Mouse (Mus musculus): ENCODE data around the gene Utrn. TPM values are rescaled to one million over a fixed set of nuclear protein-coding genes. Genes with fewer than 3 reads are reported as not detected.

Gene Utrn
- polyA plus RNA-seq, 1 experiment, result 104 TPM

GRCm38 (mm10) chr10:12554090-12554718 is 315.0 kb downstream of the Utrn start:
- TF ChIP-seq POLR2A (IDR thresholded peaks at IDR 0.05; ENCODE audit: low read depth, low read length) (no peak), CTCF (IDR thresholded peaks at IDR 0.05; ENCODE audit: borderline replicate concordance, insufficient read depth, low read length) (no peak)
- no peak overlapping the region for H3K4me3 ChIP-seq (ENCODE audit: insufficient read depth, low read length)
- no peak overlapping the region for H3K27ac ChIP-seq (ENCODE audit: insufficient read depth, low read length)
- H3K4me1 ChIP-seq (ENCODE audit: control insufficient read depth, insufficient read depth, low read length), result no peaks in the 10 kb centered on the region

GRCm38 (mm10) chr10:12552890-12553278 is 316.3 kb downstream of the Utrn start:
- TF ChIP-seq POLR2A (IDR thresholded peaks at IDR 0.05; ENCODE audit: low read depth, low read length), result no peak
- no peak for TF ChIP-seq CTCF (IDR thresholded peaks at IDR 0.05; ENCODE audit: borderline replicate concordance, insufficient read depth, low read length)
- H3K4me3 ChIP-seq (ENCODE audit: insufficient read depth, low read length), result no peak overlapping the region
- H3K27ac ChIP-seq (ENCODE audit: insufficient read depth, low read length), result no peak overlapping the region
- H3K4me1 ChIP-seq (ENCODE audit: control insufficient read depth, insufficient read depth, low read length), result no peaks in the 10 kb centered on the region

DNA sequence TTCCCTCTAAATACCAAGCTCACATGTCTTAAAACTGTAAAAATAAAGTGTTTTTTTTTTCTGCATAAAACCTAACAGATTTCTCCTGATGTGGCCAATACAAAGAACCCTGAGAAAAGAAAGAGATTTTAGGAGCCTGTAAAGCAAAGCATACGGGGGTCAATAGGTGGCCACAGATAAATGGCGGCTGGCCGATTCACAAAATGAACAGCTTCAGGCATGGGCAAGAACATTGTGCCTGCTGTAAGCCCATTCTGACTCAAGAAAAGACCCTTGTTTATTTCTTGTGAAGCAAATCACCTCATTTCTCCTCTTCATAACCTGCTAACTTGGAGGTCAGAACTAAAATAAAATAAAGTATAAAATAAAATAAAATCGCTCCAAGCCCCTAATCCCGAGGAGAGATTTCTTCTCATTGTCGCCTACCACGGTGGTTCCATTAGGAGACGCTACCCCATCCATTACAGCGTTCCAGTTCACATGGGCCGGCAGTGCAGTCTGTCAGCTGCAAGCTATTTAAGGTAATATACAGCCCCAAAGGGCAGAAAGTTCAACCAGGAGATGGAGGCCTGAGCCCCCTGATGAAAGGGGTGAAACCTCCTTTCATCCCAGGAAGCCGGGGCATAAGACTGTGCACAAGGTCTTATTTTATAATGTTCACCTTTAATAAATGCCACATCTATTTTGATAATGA is 316.8 kb downstream of the Utrn start:
- Histone ChIP-seq H3K4me1 (ENCODE audit: control insufficient read depth, insufficient read depth, low read length) (no peaks in the 10 kb centered on the region), H3K4me3 (ENCODE audit: insufficient read depth, low read length) (no peak overlapping the region), H3K27ac (ENCODE audit: insufficient read depth, low read length) (no peak overlapping the region)
- no peak for TF ChIP-seq CTCF (IDR thresholded peaks at IDR 0.05; ENCODE audit: borderline replicate concordance, insufficient read depth, low read length)
- no peak for TF ChIP-seq POLR2A (IDR thresholded peaks at IDR 0.05; ENCODE audit: low read depth, low read length)

DNA sequence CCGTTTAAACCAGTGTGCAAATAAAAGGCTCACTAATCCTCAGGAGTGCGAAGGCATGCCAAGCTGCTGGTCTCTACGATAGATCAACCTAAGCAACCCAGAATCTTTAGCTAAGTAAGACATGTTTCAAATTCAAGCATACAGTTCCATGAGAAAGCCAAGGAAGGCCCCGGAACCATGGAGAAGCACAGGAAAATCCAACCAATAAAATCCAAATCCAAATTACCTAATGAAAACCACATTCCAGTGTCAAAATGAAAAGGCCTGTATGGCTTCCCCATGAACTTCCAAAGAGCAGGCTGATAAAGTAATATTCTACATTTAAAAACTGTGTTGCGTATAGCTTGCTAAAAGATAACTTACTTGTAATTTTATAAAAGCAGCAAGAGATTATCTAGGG is 317.4 kb downstream of the Utrn start:
- TF ChIP-seq POLR2A (IDR thresholded peaks at IDR 0.05; ENCODE audit: low read depth, low read length), result no peak
- TF ChIP-seq CTCF (IDR thresholded peaks at IDR 0.05; ENCODE audit: borderline replicate concordance, insufficient read depth, low read length), result no peak
- Histone ChIP-seq H3K4me1 (ENCODE audit: control insufficient read depth, insufficient read depth, low read length) (no peaks in the 10 kb centered on the region), H3K27ac (ENCODE audit: insufficient read depth, low read length) (no peak overlapping the region), H3K4me3 (ENCODE audit: insufficient read depth, low read length) (no peak overlapping the region)

DNA sequence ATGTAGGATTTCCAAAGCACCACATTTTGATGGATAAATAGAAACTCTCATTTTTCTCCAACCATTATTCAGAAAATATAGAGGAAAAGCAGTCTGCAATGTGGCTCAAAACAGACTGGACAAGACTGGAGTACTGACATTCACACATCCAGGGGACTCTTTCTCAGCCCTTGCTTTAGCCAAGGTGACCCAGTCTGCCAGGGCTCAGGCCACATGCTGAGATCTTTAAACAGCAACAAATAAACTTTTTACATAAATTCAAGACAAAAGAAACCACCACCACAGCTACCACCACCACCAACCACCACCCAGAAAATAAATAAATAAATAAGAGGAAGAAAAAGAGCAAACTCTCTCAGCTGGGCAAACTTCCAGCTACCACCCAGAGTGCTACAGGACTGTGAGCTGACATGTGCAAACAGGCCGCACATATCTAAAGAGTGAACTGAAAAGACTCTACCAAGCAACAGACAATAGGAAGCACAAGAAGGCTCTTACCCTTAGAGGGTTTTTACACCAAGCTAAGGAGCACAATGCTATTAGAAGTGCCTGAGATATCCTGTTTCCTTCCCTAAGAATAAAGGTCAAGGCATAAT is 319.1 kb downstream of the Utrn start:
- H3K4me1 ChIP-seq (ENCODE audit: control insufficient read depth, insufficient read depth, low read length), result no peaks in the 10 kb centered on the region
- no peak overlapping the region for H3K27ac ChIP-seq (ENCODE audit: insufficient read depth, low read length)
- no peak for TF ChIP-seq CTCF (IDR thresholded peaks at IDR 0.05; ENCODE audit: borderline replicate concordance, insufficient read depth, low read length)
- no peak for TF ChIP-seq POLR2A (IDR thresholded peaks at IDR 0.05; ENCODE audit: low read depth, low read length)
- H3K4me3 ChIP-seq (ENCODE audit: insufficient read depth, low read length), result no peak overlapping the region

DNA sequence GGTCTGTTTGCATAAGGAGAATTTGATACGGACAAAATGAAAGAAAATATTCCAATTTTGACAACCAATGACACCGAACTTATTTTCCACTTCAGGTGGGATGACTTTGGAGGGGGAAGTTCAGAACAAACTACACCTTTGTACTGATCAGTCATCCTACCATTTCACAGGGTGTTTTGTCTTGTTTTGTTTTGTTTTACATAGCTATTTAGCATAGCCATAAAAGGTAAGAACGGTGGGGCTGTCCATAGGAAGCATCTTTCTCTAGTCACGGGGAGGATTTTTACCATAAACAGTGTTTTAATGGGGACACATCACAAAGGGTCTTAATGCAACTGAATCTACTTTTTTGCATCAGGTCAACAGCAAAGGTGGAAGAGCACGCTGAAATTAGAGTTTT is 319.9 kb downstream of the Utrn start:
- no peak overlapping the region for H3K4me3 ChIP-seq (ENCODE audit: insufficient read depth, low read length)
- no peak overlapping the region for H3K27ac ChIP-seq (ENCODE audit: insufficient read depth, low read length)
- TF ChIP-seq POLR2A (IDR thresholded peaks at IDR 0.05; ENCODE audit: low read depth, low read length), result no peak
- no peak for TF ChIP-seq CTCF (IDR thresholded peaks at IDR 0.05; ENCODE audit: borderline replicate concordance, insufficient read depth, low read length)
- no peaks in the 10 kb centered on the region for H3K4me1 ChIP-seq (ENCODE audit: control insufficient read depth, insufficient read depth, low read length)

DNA sequence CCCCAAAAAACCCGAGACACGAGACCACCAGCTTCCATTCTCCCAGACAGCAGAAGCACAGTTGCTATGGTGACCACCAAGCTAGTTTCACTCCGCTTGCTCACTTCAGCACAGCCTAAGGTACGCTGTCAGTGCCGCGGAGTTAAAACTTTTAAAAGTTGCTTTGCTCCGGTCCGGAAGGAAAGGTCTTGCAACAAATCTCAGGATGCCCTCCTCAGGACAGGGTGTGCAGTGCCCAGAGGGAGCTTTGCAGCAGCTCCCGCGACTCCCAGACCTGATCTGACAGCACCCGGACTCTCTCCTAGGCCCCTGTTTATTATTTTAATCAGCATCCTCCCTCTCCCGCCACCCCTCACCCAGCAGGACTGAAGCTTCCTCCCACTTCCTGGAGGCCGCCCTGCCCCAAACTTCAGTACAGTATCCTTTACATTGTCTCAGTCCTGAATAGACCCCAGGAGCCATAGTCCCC is 320.5 kb downstream of the Utrn start:
- H3K27ac ChIP-seq (ENCODE audit: insufficient read depth, low read length), result no peak overlapping the region

DNA sequence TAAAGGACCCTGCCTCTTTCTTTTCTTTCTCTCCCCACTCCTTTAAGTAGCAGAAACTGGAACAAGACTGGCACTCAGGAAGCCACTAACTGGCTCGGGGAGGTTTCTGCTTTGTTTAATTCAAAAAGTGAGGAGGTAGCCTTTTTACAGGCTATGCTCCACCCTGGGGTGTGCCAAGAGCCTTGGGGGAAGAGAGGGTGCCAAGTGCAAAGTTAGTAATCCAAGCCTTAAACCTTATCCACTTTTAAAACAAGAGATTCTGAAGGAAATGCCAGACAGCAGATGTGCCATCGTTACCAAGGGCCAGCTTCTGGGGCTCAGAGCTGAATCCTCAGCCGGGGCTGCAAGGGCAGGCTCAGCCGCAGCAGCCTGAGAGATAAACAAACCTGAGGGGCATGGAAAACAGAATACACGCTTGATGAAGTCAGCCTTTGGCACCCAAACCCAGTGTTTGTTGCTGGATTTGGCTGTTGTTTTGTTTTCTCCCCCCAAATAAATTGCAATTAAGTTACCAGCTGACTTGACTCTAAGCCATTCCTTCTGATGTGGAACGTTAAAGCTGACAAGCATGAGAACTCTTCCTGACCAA is 322.0 kb downstream of the Utrn start:
- Histone ChIP-seq H3K4me1 (ENCODE audit: control insufficient read depth, insufficient read depth, low read length) (no peaks in the 10 kb centered on the region), H3K27ac (ENCODE audit: insufficient read depth, low read length) (no peak overlapping the region), H3K4me3 (ENCODE audit: insufficient read depth, low read length) (no peak overlapping the region)
- TF ChIP-seq CTCF (IDR thresholded peaks at IDR 0.05; ENCODE audit: borderline replicate concordance, insufficient read depth, low read length) (no peak), POLR2A (IDR thresholded peaks at IDR 0.05; ENCODE audit: low read depth, low read length) (no peak)

More for the DNA sequence above, 320.5 kb downstream of the Utrn start:
- Histone ChIP-seq H3K4me1 (ENCODE audit: control insufficient read depth, insufficient read depth, low read length) (no peaks in the 10 kb centered on the region), H3K4me3 (ENCODE audit: insufficient read depth, low read length) (peak overlapping the region; percentile 16)
- no peak for TF ChIP-seq POLR2A (IDR thresholded peaks at IDR 0.05; ENCODE audit: low read depth, low read length)
- no peak for TF ChIP-seq CTCF (IDR thresholded peaks at IDR 0.05; ENCODE audit: borderline replicate concordance, insufficient read depth, low read length)

DNA sequence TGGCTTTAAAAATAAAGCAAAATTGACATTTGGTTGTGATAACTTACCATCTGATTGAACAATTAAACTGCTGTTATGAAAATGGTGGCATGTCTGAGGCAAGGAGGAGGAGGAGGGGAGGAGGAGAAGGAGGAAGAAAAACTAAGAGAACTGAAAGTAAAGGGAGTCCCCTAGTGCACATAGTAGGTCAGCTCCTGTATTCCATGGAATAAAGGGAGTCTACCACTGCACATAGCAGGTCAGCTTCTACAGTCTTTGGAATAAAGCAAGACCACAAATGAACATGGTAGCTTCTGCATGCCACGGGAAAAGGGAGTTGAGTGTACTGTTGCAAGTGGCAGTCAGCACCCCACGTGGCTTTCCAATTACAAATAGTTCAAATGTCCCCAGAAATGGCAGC is 323.7 kb downstream of the Utrn start:
- no peak for TF ChIP-seq CTCF (IDR thresholded peaks at IDR 0.05; ENCODE audit: borderline replicate concordance, insufficient read depth, low read length)
- no peak for TF ChIP-seq POLR2A (IDR thresholded peaks at IDR 0.05; ENCODE audit: low read depth, low read length)
- Histone ChIP-seq H3K27ac (ENCODE audit: insufficient read depth, low read length) (no peak overlapping the region), H3K4me1 (ENCODE audit: control insufficient read depth, insufficient read depth, low read length) (no peaks in the 10 kb centered on the region), H3K4me3 (ENCODE audit: insufficient read depth, low read length) (no peak overlapping the region)

DNA sequence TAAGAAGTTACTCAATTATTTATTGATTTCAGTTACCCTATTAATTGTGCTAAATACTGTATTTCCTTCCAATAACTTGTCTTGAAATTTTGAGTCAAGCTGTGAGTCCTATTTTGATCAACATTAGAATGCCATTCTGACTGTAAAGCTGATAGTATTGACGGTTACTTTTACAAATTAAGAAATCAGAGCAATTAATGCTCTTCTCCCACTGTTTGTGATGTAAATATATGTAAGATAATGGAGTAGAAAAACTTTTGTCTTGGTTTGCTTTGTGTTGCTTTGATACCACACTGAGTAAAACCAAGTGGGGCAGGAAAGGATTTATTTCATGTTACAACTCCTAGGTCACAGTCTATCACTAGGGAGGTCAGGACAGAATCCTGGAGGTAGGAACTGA is 327.4 kb downstream of the Utrn start:
- TF ChIP-seq POLR2A (IDR thresholded peaks at IDR 0.05; ENCODE audit: low read depth, low read length), result no peak
- no peak for TF ChIP-seq CTCF (IDR thresholded peaks at IDR 0.05; ENCODE audit: borderline replicate concordance, insufficient read depth, low read length)
- Histone ChIP-seq H3K4me1 (ENCODE audit: control insufficient read depth, insufficient read depth, low read length) (no peaks in the 10 kb centered on the region), H3K27ac (ENCODE audit: insufficient read depth, low read length) (no peak overlapping the region), H3K4me3 (ENCODE audit: insufficient read depth, low read length) (no peak overlapping the region)
